Mouse (Mus musculus) layer of hippocampus, postnatal 36 days (tissue): Measurements from ENCODE around the gene Wfikkn2. TPM values are rescaled to one million over a fixed set of nuclear protein-coding genes. Genes with fewer than 3 reads are reported as not detected.

Experiments used
- DNase-seq, 2 experiments: peaks; one replicate each; pipeline ENCODE4 v3.0.0; 2022
- total RNA-seq, 2 experiments: library from RNA; stranded (reverse); gene quantifications; 2 replicates each; pipeline ENCODE4 v1.2.3; 2021

Wfikkn2 gene
- total RNA-seq, 2 experiments from 2014 or later, result 0.25 to 0.61 TPM

DNA sequence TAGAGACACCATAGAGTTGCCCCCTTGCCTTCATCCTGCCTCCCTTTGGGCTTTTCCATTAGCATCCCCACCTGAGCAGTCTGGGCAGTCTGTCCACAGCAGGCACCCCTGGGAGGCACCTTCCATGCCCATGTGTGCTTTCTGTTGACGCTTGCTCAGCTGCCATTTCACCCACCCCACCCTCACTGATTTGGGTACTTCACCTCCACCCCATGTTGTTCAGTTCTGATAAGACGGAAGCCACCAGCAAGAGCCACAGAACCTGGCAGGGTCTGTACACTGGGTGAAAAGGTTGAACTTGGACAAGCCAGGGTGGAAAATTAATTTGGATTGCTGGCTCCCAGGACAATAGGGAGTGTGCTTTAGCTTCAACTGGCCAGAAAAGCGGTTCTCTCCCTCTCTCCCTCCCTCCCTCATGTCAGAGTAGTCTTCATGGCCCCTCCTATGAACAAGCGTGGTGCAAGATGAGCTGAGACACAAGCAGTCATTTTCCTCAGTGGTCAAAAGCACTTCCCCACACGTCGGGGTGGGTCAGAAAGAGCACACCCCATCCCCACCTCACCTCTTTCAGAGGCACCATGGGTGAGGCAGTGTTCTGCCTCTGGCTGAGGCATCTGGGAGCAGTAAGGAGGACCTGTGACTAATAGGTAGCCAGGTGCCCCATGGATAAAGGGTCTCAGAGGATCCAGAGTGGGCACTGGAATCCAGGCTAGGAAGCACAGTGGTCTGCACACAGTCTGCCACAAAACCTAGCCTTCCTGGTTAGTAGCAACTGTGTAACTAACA is 16.0 kb upstream of the Wfikkn2 start:
- DNase-seq, result no peak

DNA sequence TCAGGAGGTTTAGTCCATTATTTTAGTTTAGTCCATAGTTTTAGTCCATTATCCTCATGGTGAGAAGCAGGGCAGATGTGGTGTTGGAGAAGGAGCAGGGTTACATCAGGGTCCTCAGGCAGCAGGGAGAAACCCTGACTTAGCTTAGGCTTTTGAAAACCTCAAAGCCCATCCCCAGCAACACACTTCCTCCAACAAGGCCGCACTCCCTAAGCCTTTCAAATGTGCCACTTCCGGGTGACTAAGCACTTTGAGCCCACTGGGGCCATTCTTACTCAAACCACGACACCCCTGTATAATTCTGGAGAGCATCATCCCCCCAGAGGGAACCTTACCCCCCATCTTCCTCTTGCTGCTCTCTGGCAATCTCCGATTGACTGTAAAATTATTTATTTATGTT is 14.0 kb upstream of the Wfikkn2 start:
- DNase-seq, result no peak

- DNase-seq, result no peak
These were observed 12.2 kb upstream of the Wfikkn2 start for GRCm38 (mm10) chr11:94257987-94258386.

DNA sequence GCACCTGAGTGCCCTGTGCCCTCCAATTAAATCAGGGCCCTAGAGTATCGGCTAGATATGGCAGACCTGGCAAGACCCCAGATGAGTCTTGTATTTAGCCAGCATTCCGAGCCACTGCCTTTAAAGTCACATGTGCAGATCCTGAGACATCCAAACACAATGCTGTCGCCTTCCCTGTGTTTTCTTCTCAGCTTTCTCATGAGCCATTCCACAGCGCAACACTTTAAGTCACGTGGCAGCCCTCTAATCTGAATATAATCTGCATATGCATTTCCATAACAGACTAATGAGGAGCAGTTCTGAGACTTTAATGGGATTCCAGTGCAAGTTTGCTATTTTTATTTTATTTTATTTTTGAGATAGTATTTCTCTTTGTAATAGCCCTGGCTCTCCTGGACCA is 9.9 kb upstream of the Wfikkn2 start:
- DNase-seq, result no peak

- DNase-seq, result no peak
These were observed 7.9 kb upstream of the Wfikkn2 start for GRCm38 (mm10) chr11:94253691-94254090.

DNA sequence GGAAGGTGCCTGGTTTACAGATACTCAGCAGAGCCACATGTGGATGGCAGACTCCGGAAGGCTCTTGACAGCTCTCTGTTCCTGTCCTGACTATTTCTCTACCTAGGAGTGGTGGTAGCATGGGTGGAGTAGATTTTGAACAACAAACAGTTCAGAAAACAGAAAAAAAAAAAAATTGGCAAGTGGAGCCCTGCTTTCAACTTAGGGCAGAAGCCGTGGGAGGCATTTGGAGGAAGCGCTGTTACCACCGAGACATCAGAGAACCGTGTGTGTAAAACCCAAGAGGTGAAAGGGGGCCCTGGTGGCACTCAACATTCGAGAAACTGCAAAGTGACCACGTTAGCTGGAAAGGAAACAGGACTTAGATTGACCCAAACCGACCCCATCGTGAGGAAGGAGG is 7.4 kb upstream of the Wfikkn2 start:
- DNase-seq, result no peak

DNA sequence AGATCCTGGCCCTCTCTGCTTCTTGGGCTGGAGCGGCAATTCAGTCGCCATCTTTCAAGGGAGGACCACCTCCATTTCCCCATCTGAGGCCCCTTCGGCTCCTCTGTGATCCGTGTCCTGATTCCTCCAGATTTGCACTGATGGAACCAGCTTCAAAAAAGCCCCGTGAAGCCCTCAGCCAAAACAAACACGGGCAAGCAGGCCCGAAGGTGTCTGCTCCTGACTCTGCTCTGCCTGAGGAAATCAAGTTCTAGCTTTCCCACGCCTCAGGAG is 920 bp upstream of the Wfikkn2 start:
- no peak for DNase-seq

DNA sequence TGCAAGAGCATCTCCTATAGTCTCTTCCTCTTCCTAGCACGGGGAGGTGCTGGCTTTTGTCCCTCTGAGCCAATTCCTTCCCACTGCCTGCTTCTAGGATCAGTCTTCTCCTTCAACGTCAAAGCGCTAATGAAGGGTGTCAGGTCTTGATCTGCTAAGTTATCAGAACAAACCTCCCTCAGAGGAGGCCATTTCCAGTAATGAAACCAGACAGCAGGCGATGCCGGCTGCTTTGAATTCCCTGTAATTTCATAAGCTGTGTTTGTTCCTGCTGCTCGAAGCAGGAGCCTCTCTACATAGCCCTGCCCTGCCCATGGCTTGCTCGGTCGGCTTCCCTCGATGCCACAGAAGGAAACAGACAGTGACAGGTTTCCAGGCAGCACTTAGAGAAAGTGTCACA is 1.4 kb downstream of the Wfikkn2 start:
- no peak for DNase-seq

DNA sequence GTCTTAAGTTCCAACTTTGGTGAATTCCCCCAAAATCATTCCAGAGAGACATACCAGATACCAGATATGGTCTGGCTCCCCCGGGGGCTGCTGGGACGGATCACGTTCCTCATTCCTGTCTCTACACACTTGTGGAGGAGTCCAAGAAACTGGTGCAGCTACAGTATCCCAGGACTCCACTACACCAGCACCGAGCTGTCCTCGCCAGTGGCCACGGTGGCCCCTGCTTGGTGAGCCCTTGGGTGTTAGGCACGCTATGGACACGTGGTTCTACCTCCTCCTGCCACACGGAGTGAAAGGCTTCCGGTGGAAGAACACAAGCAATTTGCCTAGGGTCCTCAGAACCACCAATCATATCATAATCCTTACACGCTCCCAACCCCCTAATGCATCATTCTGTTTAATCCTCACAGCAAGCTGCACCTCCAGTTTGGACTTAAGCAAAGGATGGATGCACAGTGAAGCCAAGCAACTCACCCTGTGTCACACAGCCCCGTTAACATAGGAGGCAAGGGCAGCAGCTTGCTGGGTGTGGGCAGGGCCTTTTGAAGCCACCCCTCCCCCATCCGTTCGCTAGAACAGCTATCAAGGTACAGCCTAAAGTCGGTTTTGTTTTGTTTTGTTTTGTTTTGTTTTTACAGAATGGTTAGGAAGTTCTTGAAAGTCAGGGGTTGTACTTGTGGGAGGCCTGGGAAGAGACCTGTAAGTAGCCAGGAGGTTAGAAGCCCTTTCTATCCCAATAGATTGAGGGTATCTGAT is 2.2 kb downstream of the Wfikkn2 start:
- DNase-seq, result no peak

- DNase-seq, result no peak
These were observed 2.9 kb downstream of the Wfikkn2 start for GRCm38 (mm10) chr11:94242760-94243421.

DNA sequence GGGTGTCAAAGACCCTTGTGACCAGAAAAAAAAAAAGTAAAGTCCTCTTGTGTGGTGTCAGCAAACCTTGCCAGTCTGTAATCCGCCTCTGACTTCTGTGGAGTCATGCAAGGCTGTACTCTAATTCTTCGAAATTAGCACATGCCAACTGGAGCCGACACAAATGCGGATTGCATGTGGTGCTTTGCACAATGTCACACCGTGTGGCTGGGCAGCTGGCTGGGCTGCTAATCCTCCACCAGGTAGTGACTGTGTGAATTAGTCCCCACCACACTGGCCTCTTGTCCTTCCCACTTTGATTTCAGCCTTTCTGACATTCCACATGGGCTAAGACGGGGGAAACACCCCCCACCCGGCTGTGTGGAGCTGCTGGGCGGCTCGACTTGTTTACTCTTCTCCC is 6.1 kb downstream of the Wfikkn2 start:
- no peak for DNase-seq

DNA sequence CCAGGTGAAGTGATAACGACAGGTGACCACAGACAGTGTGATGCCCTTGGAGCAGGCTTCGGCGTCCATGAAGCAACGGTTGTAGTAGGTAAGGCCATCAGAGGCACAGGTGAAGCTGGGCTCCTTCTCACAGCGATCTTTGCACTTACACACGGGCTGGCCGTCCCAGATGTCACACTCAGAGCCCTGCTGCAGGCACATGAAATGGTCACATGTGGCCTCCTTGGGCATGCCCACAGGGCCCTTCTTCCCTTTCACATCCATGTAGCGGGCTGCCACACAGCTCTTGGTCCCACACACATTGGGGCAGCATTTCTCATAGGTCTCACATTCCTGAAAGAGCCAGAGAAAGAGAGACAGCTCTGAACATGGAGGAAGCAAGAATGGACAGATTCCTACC is 7.0 kb downstream of the Wfikkn2 start:
- no peak for DNase-seq

DNA sequence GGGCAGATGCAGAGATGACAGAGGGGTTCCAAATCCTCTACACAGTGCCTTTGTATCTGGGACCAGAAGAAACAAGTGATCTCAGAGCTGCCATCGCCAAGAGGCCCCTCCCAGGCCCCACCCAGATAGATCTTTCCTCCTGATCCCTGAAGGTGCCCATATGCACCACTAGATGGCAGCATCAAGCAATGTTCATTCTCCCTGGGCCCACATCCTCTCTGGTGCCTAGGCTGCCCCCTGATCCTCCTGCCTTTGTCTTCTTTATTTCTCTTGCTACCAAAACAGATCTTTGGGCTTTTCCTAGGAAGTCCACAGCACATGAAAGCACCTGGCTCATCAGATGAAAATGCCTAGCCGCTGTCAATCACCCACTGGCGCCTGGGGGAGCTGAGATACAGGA is 9.7 kb downstream of the Wfikkn2 start:
- peak; percentile 72 to 76 for DNase-seq

DNA sequence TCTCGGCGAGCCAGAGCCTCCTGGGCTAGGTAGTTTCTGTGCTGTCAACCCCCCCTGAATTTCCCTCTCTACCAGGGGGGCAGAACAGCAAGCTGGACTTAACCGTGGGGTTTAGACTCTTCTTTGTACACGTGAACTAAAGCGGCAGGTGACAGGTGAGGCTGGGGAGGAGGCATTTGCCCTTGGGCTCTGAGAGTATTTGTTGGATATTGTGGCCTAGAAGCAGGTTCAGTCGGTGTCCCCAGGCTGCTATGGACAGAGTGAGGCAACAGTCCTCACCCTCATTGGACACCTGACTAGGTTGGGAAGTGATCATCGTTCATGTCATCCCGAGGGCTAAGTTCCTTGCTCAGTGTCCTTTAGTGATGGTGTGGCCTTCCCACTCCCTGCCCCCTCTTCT is 10.9 kb downstream of the Wfikkn2 start:
- DNase-seq, result no peak

DNA sequence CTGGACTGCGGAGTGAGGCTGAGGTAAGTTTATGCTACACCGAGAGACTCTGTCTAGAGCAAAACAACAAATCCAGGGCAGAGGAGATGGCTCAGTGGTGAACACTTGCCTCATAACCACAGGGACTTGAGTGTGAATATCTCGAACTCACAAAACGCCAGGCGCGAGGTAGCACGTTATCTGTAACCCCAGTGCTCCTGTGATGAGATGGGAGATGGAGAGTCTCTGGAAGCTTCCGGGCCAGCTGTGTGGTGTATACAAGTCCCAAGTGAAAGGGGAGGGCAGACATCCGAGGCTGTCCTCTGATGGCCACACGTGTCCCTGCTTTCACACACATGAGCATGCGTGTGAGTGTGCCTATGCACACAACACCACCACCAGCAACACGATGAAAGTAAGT is 11.4 kb downstream of the Wfikkn2 start:
- DNase-seq, result no peak

GRCm38 (mm10) chr11:94233405-94233804 is 12.4 kb downstream of the Wfikkn2 start:
- DNase-seq, result peak in 1 of 2 experiments; percentile 48

DNA sequence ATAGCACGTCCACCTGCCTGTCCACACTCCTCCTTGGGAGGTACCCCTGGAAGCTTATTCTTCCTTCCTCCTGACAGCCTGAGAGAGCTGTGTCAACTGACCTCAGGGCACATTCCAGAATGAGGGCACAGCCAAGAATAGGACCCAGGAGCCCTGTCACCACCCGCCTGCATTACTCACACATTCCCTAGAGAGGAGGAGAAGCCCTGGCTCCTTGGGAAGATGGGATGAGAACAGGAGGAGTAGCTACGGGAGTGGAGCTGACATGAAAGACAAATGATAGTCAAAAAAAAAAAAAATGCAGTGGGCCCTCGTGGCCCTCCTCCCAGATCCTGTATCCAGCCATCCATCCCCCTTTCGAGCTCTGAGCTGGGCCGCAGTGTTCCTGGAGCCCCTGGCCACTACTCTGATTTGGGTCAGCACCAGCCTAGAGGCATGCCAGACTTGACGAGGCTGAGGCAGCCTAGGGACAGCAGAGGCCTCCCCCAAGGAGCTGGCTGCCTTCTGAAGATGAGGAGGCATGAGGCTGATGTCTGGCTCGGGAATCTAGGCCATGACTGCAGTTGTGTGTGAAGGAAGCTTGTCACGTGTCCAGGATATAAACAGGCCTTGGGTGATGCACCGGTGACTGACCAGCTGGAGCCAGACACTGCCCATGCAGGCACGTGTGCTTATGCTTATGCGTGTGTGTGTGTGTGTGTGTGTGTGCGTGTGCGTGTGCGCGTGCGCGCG is 13.8 kb downstream of the Wfikkn2 start:
- no peak for DNase-seq

DNA sequence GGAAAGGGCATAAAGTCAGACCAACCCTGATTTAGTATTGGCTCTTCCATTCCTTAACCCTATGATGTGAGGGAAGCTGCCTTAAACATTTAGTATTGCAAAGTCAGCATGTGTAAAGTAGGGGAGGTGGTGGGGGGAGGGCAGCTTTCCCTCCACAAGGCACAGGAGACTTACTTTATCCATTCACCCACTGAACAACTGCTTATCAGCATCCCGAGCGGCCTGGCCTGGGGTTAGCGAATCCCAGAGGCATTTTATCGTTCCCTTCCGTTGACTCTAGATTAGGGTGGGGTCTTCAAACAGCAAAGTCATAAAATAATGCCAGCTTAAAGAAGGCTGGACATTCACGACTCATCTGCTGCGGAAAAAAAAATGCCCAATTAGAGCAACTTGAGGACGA is 15.6 kb downstream of the Wfikkn2 start:
- DNase-seq, result no peak

GRCm38 (mm10) chr11:94229207-94229960 is 16.4 kb downstream of the Wfikkn2 start:
- no peak for DNase-seq

GRCm38 (mm10) chr11:94228416-94228815 is 17.4 kb downstream of the Wfikkn2 start:
- DNase-seq, result no peak

- DNase-seq, result no peak
These were observed 19.8 kb downstream of the Wfikkn2 start for GRCm38 (mm10) chr11:94225985-94226384.

DNA sequence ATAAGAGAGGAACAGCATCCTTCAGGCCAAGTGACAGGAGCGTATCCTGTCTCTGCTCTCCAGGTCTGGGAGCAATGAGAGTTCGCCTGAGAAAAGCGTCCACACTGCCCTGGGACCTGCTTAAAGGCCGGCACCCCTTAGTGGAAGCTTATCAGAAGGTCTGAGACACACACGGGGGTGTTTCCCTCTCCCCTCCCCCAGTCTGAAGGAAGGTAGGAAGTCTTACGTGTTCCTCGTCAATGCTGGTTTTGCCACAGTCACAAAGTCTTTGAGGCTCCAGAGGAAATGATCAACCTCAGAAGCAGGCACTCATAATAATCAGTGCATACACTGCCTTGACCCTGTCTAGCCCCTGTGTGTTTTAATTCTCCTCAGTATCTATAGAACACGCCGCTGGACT is 22.3 kb downstream of the Wfikkn2 start:
- no peak for DNase-seq
